Mouse (Mus musculus) lung, postnatal 25 days (tissue): Measurements from ENCODE around the gene Abcc9.

Source experiments
- DNase-seq: peaks from one replicate; pipeline ENCODE4 v3.0.0; 2022; ENCODE audit warnings: low spot score

The Abcc9 gene

DNA sequence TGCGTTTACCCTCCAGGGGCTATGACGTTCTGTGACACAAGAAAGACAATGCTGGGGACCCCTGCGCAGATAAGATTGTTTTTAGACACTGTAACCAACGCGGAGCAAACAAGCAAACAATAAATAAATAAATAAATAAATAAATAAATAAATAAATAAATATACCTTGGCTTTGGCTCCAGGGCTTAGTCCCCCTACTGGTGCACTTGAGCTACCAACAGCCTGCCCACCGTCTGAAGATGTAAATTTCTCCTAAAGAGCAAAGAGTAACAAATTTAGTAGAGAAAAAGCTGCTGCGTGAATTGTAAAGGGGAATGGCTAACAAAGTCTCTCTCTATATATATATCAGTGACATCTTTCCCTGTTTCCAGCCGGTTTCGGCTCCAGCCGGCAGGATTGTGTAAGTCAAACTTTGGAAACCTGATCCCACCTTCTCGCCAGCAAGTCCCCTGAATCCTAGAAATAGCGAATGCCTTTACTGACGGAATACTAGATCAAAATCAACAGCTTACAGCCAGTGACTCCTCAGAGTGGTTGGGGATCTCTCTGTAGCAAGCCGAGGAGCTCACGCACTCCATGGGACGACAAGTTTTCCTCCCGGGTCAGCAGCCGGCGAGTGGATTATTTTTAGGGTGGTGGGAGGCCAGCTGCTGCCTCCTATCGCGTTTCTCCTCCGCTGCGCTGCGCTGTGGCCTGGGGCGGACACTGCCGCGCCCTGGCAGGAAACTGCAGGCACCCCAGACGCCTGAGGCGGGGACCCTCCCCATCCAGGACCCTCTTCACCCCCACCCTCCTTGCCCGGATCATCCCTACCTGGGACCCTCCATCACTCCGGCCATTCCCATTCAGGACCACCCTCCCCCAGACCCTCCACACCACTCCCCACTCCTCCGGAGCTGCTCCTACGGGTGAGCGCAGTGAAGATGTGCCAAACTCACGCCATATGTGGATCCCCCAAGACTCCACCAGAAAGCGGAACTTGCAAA is at the start of gene Abcc9:
Gene Abcc9, minus strand, starts transcription at position 664 of the 986 bp plus-strand sequence.
- DNase-seq, result no peak

DNA sequence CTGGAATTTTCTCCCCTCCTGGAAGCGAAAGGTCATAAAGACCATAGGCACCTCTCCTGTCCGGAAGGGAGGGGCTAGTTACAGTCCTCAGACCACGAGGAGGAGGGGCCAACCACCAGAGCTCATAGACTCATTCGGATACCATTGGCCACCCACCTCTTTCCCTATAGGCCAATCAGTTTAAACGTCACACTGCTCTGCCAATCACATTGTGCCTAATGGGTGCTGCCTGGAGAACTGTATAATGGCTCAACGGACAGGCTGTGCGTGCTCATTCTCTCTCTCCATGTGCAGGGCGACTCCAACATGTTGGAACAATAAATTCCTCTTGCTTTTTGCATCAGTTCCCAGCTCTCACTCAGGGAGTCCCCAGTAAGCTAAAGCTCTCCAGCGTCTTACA is 49.2 kb upstream of the Abcc9 start:
- no peak for DNase-seq

DNA sequence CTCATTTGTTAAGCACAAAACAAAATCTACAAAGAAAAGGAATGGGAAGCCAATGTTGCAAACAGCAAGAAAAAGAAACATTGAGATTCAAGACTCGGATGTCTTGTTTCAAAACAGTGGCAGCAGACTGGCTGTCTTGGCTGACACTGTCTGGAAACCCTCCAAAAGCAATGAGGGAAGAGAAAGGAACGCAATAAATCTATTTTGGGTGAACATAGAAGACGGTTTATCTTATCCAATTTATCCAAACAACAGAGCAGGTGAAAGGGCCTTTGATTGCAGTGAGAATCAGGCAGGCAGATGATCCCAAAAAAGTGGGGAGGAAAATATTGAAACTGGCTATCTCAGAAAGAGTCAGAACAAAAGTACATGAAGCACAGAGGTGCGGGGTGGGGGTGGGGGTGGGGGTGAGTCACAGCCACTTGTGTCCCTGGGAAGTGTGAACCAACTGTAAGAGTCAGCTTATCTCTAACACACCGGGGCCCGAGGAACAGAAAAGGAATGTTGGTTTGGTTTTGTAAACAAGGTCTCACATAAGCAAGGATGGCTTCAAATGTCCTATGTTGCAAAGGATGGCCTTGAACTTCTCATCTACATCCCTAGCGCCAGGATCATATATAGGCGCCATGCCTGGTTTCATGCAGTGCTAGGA is 46.1 kb upstream of the Abcc9 start:
- DNase-seq, result peak; percentile 28

DNA sequence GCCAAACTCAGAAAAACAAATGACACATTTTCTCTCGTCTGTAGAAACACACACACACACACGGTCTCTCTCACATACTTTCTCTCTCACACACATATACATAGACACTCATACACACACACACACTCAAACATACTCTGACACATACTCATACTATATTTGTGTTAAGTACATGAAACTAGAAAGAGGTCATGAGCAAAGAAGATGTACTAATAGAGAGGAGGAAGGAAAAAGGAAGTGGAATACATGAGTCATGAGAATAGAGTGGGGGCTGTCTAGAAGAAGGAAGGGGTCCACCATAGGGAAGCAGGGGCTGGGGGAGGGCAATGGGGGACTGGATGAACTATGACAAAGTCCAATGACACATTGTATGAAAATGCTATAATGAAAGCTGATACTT is 45.0 kb upstream of the Abcc9 start:
- DNase-seq, result no peak

DNA sequence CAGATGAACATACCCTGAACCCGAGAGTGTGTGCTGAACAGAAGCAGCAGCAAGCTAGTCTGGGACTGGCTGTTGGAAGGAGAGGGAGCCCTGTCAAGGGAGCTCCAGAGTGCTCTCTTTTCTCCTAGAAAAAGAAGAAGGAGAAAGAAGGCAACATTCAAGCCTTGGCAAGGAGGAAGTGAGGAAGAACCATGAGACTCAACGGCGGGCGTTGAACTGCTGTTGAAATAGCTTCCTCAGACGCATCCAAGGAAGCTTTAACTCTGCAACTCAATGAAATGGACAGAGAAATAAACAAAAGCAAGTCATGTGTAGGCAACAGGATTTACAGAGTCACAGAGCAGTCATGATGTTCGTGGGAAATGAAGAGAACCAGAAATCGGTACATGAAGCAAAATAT is 44.6 kb upstream of the Abcc9 start:
- DNase-seq, result peak; percentile 11

DNA sequence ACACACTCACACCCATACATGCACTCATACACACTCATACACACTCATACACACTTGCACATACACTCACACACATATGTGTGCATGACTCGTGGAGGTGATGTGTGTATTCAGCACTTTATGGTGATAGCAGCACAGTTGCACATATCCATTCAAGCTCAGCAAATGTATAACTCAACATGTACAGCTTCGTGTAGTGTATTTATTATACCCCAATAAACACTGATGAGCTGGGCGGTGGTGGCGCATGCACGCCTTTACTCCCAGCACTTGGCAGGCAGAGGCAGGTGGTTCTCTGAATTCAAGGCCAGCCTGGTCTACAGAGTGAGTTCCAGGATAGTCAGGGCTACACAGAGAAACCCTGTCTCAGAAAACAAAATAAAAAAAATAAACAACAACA is 43.4 kb upstream of the Abcc9 start:
- DNase-seq, result no peak

DNA sequence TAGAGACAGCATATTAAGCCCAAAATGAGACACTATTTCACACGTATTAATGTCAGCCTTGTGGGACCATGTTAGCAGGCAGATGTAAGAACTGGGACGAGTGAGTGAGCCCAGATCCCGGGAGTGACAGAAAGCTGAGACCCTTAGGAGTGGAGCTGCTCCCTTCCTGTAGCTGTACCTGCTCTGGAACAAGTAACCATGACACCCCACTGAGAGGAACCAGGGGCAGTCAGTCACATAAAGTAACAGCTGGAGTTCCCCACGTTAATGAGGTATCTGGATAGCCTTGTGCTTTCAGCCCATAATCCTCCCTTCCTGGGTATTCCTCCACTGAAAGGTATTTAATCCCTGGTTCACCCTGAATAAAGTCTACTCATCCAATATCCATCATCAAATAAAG is 41.1 kb upstream of the Abcc9 start:
- DNase-seq, result no peak

DNA sequence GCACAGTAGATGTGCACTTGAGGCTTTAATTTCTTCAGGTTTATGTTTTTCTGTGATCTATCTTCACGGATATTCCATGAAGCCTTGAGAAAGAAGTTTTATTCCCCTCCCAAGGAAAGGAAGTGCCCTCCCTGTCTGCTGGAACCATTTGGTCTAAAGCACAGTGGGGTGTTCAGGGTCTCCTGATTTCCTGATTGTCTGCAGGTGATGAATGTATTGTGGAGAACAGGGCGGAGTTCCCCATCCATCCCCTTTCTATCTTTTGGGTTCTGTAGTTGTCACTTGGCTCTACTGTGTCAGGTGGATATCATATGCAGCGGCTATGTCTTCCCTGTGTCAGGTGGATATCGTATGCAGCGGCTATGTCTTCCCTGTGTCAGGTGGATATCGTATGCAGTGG is 39.6 kb upstream of the Abcc9 start:
- no peak for DNase-seq

DNA sequence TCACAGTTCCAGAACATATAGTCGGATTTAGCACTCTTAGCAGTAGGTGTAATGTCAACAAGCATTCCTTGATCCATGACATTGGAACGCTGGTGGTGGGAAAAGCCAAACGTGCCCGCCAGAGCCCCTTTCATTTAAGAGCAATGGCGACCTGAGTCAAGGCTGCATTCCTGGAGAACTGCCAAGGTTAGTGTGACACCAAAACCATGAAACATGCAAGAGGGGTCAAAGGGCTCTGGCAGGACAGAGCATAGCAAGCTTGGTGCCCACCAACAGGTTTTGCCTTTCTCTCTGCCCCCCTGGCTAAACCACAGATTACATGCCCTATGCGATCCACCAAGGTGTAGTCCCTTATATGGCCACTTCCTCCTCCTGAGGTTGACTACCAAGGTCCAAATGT is 36.5 kb upstream of the Abcc9 start:
- DNase-seq, result no peak

DNA sequence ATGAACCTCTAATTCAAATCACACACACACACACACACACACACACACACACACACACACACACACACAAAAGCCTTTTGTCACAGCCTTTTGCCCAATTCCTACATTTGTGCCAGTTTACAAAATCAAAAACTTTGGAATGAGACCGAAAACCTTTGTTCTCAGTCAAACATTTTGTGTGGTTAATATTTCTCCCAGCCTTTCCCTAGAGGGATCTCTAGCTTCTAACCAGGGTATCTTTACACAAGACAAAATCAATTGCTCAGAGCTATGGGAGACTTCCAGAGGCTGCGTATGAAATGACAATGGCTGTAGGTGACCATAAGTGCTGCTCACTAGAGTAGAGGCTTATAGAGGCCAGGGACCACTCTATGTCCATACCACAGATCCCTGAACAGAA is 36.1 kb upstream of the Abcc9 start:
- no peak for DNase-seq

DNA sequence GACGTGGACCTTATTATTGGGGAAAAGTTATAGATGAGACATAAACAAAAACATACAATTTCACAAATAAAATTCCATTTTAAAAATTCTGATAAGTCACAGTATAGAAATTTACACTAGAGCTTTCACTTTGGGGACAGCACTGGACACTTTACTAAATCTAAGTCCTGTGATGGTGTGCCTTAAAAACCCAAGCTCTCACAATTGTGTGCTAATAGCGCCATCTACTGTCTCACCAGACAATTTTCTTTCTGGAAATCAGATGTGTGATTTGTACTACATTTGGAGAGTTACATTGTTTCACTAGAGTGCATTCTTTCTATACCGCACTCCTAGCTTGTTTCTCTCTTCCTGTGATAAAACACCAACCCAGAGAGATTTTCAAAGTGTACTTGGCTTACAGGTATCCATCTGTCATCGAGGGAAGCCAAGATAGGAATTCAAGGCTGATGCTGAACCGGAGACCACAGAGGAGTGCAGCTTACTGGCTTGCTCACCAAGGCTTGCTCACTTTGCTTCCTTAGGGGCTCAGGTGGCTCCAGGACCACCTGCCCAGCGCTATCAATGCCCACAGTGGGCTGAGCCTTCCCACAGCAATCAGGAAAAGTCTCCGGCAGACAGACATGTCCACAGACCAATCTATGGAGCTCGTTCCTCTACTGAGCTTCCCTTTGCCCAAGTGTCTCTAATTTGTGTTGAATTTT is 33.3 kb upstream of the Abcc9 start:
- DNase-seq, result peak; percentile 57

DNA sequence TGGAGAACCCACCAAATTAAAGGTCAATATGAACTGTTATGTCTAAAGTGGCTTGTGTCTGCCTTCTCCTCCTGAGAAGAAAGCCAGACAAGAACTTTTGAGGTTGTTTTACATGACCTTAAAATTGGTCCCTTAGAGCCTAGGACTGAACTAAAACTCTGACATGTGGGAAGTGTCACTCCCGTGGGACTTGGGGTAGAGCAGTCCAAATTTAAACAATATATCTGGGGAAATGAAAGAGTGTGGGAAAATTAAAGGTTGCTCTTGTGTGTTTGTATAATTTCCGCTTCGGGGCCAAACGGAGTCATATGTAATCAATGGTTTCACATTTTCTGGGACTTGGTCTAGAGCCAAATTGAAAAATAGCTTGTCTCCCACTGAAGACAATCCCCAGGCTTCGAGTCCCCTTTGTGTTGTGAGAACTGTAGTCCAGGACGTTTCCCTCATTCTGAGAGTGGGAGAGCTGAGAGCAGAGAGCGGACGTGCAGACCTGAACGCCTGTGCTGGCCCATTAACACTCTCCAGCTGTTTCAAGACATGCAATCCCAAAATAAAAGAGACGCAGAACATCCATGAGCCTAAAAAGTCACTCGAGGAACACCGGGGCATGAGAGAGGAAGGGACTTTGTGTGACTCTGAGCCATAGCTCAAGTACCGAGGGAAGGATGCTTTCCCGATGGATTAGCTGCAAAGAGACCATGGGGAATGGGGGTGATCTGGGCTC is 30.6 kb upstream of the Abcc9 start:
- no peak for DNase-seq

DNA sequence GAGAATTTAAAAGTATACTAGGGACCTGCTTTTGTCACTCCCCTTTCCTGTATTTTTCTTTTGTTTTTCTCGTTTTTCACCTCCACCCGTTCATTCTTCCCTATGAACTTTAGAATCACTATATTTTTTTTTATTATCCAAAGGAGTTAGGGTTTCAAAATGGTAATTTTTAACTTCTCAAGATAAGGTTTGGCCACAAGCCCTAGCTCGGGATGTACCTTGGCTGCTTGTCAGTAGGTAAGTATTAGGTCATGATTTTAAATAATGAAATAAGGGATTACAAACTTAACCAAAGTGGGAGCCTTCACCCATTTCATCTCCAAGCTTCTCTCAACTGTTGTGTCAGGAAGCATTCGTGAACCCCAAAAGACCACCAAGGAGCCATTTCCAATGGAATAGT is 23.9 kb upstream of the Abcc9 start:
- DNase-seq, result no peak

DNA sequence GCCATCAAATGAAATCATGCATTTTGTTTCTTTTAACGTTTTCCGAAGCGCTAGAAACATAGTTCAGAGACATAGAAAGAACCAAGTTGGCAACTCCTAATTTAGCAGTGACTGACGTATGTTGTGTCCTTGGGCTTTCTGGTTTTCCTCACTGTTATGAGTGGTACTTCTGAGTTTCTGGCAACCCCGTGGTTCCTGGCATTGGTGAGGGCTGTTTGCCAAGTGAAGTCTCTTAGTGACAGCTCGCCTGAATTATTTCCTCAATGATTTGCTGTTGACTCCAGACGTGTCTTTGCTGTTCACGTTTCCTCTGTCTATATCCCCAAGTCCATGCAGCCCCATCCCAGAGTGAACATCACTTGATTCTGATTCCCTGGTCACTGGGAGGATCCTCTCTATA is 19.6 kb upstream of the Abcc9 start:
- DNase-seq, result no peak

DNA sequence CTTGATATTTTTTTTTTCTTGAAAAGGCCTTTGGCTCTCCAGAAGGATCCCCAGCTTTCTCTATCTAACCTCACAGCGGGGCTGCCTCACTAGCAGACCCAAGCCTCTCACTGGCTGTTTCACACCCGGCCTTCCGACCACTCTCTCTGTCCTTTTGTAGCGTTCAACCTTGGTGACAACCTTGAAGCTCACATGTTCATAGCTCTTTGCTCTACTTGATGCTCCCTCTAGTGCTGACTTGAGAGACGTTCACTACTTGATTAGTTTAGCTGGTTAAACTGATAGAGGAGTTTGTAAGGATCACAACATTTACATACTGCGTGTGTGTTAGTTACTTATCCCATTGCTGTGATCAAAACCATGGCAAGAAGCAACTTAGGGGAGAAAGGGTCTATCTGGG is 18.5 kb upstream of the Abcc9 start:
- no peak for DNase-seq

DNA sequence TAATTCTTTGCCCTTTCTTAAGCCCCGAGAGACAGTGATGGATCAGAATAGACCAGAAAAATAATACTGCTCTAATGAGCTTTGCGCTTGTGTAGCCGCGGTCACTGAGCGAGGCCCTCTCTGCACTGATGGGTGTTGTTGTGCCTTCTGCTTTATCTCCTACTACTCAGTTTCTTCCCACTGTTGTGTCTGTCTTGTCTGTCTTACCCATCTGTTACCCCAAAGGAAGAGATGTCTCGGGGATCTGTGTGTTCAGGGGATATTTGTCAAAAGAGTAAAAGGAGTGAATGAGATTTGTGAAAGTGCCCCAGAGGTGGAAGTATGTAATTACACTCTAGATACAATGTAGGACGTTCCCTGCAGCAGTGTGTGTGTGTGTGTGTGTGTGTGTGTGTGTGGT is 16.1 kb upstream of the Abcc9 start:
- DNase-seq, result no peak

DNA sequence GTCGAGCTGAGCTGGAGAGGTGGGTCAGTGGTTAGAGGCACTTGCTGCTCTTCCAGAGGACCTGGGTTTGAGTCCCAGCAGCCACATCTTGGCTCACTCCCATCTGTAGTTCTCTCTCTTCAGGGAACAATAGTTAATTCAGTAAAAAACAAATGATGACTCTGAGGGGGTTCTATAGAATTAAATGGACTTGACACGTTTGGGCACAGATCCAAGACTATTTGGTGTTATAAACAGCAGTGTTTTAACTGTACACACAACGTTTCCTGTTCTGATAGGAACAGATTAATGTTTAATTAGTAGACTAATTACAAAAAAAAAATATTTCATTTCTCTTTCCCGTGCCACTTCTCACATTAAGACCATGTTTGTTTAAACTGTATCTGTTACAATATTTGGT is 15.1 kb upstream of the Abcc9 start:
- DNase-seq, result no peak

DNA sequence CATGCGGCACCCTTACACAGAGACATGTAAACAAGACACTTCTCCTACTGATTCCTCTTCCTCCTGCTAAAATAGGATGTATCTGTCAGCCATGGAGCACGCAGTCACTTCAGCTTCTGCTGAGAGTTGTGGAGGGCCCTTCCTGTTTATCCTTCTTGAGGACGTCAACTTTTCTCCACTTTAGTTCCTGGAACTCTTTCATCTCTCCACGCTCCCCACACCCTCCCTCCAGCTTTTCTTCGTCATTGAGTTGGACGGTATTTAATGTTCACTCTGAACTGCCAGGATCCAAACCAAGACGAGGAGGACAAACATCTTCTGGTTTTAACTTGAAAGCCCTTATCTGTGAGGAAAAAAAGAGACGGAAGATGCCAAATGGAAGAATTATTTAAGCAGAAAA is 12.9 kb upstream of the Abcc9 start:
- DNase-seq, result peak; percentile 27

DNA sequence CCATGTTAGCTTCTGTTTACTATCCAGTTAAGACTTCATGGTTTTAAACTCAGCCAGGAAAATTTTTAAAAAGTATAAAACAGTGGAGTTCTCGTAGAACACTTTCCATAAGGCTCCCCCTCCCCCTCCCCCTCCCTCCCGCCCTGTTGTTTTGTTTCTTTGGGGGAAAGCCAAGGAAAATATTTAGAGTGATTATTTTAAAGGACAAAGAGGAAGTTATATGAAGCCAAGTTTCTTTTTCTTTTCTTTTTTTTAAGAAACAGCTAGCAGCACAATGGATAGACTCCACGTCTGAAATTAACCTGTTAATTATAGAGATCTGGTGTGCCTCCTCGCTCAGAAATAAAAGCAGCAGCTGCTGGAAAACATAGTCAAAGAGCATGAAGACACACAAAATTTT is 9.0 kb upstream of the Abcc9 start:
- DNase-seq, result no peak

DNA sequence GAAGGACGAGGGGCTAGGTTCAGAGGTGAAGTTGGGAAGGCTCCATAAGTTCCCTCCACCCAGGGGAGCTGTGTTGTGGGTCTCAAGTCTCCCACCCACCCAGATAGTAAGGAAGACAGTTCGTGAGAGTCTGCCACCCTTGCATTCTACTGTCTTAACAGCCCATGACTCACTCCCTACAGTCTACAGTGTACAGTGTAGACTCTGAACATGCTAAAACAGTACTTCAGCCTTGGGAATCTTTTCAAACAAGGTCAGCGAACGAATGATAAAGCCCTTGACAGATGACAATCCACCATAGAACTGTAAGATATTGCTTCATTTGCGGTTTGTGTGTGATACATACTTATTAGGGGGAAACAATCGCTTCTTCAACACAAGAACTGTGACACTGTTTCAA is 8.6 kb upstream of the Abcc9 start:
- DNase-seq, result no peak

DNA sequence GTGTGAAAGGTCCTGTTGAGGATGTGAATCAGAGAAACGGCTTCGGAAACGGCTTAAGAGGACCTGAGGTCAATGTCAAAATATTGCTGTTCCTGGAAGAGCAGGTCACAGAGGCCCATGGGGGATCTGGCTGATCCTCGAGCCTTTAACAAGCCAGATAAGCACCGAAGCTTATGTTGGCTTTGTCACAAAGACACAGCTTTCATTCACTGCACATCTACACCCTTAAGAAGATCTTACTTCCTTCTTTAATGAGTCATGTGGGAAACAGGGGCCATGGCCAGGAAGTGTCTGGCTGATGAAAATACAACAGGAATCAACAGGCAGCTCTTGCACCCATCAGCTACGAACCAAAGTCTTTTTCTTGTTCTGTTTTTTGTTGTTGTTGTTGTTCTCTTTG is 6.3 kb upstream of the Abcc9 start:
- DNase-seq, result no peak

DNA sequence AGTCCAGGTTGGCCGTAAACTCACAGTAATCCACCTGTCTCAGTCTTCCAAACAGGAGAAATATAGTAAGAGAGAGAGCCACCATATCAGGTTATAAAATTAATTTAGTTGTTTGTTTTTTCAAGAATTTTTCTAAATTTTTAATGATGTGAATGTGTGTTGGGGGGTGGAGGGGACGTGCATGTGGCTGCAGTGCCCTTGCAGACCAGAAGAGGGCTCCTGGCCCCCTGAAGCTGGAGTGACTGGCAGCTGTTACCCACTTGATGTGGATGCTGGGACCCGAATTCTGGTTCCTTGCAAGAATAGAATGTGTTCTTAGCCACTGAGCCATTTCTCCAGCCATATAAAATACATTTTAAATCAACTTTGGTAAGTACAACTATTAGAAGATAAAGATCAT is 4.6 kb upstream of the Abcc9 start:
- no peak for DNase-seq
